Mouse (Mus musculus) stomach, embryonic 14.5 days (tissue): ENCODE data around the gene Gpr137b. TPM values are rescaled to one million over a fixed set of nuclear protein-coding genes. Genes with fewer than 3 reads are reported as not detected.
"Not testable (repeated sequence)": the region's sequence is repeated elsewhere in the genome, so short reads cannot be mapped to it uniquely, and the experiment has no call there.

ENCODE experiments used
- ATAC-seq: fragments of 200-750 bp; cut with Nextera tagmentation; 2 replicates; pipeline ENCODE4 v1.8.0; 2017; ENCODE audit warnings: low read depth, moderate TSS enrichment; ENCODE audit not compliant: insufficient number of reproducible peaks, insufficient read depth, low FRiP score
- H3K27ac ChIP-seq: fragments of 300-500 bp; sonication (generic); 2 replicates; pipeline ENCODE4 v1.5.1; 2014; ENCODE audit warnings: mild to moderate bottlenecking, low read length, moderate library complexity, mixed read lengths
- H3K27me3 ChIP-seq: fragments of 300-500 bp; sonication (generic); 2 replicates; pipeline ENCODE4 v1.6.1; 2014; ENCODE audit warnings: low read length, control low read depth, mixed read lengths; ENCODE audit not compliant: control insufficient read depth, insufficient read depth
- H3K36me3 ChIP-seq: fragments of 300-500 bp; sonication (generic); 2 replicates; pipeline ENCODE4 v1.6.1; 2014; ENCODE audit warnings: mild to moderate bottlenecking, control low read depth, low read length, moderate library complexity, mixed read lengths; ENCODE audit not compliant: control insufficient read depth, insufficient read depth
- H3K4me1 ChIP-seq: fragments of 300-500 bp; sonication (generic); 2 replicates; pipeline ENCODE4 v1.6.1; 2014; ENCODE audit warnings: low read length, control low read depth, mixed read lengths; ENCODE audit not compliant: control insufficient read depth, insufficient read depth
- H3K4me2 ChIP-seq: fragments of 300-500 bp; sonication (generic); replicated peaks from 2 replicates; pipeline ENCODE4 v1.6.1; 2014; ENCODE audit warnings: low read depth, low read length, control low read depth
- H3K4me3 ChIP-seq: fragments of 300-500 bp; sonication (generic); 2 replicates; pipeline ENCODE4 v1.5.1; 2014; ENCODE audit warnings: low read depth, low read length, control low read depth
- H3K9ac ChIP-seq: fragments of 300-500 bp; sonication (generic); replicated peaks from 2 replicates; pipeline ENCODE4 v1.6.1; 2014; ENCODE audit warnings: low read depth, mild to moderate bottlenecking, control low read depth, low read length, moderate library complexity, mixed read lengths
- H3K9me3 ChIP-seq: fragments of 300-500 bp; sonication (generic); 2 replicates; pipeline ENCODE4 v1.6.1; 2016; ENCODE audit warnings: low read depth, low read length, control low read depth; ENCODE audit not compliant: control insufficient read depth
- WGBS: fragments of 180-500 bp; shearing (Covaris S2); extraction: QIAGEN DNeasy Blood & Tissue Kit; methylation state at CpG from one replicate; pipeline ENCODE4 v1.1.7; 2014; 5-methylcytosine and 5-hydroxymethylcytosine counted together
- polyA plus RNA-seq: library from polyadenylated mRNA; unstranded; fragments of >200 nt; fragmentation: Nextera tagmentation; extraction: Ambion mirVana; gene quantifications from 2 replicates; pipeline ENCODE4 v1.2.1, GENCODE M21; 2014

Gpr137b gene
- polyA plus RNA-seq, 1 experiment from 2014 or later, result 10.8 TPM

DNA sequence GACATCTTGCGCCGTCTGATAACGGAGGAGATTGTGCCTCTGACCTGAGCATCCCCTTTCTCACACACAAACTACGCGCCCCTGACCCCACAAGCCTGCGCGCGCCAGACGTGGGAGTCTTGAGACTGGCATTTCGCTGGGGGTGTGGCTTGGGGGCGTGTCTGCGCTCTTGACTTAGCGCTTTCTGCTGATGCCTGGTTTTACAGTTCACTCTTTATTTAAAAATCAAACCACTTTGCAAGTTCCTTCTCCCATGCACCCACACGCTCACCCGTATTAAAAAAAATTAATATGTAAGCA, 232 bp upstream of the Gpr137b start:
- 0% methylated on average over 12 of the region's 15 CpGs for WGBS

DNA sequence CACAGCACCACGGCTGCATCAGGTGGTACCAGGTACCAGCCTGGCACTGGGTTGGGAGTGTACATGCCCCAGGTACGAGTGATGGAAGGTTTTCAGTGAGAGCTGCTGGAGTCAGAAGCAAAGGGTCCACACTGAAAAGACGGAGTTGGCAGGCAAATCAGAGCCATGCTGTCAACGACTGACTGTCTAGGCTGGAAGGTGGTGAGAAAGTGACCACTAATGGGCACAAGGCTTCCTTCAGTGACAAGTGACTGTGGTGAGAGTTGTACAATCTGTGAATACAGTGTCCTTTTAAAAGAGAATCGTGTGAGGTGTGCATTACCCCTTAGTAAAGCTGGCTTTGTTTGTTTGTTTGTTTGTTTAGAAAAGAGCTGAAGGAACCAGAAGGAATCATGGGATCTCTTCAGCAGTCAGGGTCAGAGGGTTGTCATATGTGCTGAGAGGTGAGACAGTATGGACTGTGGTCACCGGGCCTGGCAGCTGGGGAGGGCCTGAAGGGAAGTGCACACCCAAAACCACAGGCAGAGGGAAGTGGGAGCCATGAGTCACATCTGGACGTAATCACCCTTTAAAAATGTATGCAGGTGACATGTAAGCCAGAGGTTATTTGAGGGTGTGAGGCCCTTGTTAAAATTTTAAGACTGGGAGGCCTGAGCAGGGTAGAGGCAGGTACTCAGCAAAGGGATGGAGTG, 15.5 kb downstream of the Gpr137b start:
- H3K4me2 ChIP-seq, result not testable (repeated sequence)
- WGBS, result 100% methylated on average over 1 of the region's 7 CpGs

More for the DNA sequence above, 232 bp upstream of the Gpr137b start:
- not testable (repeated sequence) for H3K4me1 ChIP-seq, H3K27ac ChIP-seq, H3K9ac ChIP-seq, H3K9me3 ChIP-seq, H3K36me3 ChIP-seq, H3K27me3 ChIP-seq
- ATAC-seq, result peak; percentile 62; the same call in 1 of the 2 replicates
- peak overlapping the region; percentile 26; the same call in 1 of the 2 replicates for H3K4me3 ChIP-seq
- peak overlapping the region; percentile 42 for H3K4me2 ChIP-seq

DNA sequence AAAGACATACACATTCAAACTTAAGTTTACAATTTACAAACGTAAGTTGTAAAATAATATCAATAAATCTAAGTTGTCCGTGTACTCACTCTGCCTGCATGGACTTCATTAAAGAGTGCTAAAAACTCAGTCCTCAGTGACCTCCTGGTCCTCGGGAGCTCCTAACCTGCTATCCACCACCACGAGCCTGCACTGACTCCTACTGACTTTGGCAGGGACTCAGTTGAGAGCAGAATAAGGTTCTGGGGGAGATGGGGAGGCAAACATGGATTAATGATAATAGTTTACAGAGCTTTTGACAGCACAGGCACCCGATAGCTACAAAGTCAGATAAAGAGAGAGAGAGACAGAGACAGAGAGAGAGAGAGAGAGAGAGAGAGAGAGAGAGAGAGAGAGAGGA, 16.6 kb downstream of the Gpr137b start:
- WGBS, result 75% methylated on average over 5 of the region's 5 CpGs
- no peak for ATAC-seq

More for the DNA sequence above, 15.5 kb downstream of the Gpr137b start:
- not testable (repeated sequence) for H3K27ac ChIP-seq, H3K4me1 ChIP-seq, H3K4me3 ChIP-seq, H3K36me3 ChIP-seq, ATAC-seq, H3K9me3 ChIP-seq, H3K9ac ChIP-seq, H3K27me3 ChIP-seq

DNA sequence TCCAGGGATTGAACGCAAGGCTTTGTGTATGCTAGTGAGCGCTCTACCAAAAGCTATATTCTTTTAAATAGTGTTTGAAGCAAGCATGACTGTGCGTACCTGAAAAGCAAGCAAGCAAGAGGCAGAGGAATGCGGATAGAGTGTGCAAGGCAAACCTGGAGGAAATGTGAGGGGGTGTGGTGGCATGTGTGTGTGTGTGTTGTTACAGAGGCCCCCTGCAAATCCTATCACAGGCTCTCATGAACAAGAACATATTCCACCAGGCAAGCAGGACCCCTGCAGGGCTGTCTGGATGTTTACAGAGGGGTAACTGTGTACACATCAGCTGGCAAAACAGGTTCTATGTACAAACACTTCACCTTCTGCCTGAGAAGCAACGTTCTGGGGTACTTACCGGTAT, 19.8 kb downstream of the Gpr137b start:
- not testable (repeated sequence) for H3K9ac ChIP-seq, H3K9me3 ChIP-seq, H3K36me3 ChIP-seq, H3K27me3 ChIP-seq, H3K4me3 ChIP-seq, H3K4me1 ChIP-seq, H3K4me2 ChIP-seq, H3K27ac ChIP-seq
- ATAC-seq, result peak; percentile 31; the same call in 1 of the 2 replicates
- WGBS, result 73% methylated on average over 4 of the region's 6 CpGs

More for the DNA sequence above, 16.6 kb downstream of the Gpr137b start:
- no peak overlapping the region for H3K4me3 ChIP-seq
- H3K27ac ChIP-seq, result no peak overlapping the region
- no peak overlapping the region for H3K9ac ChIP-seq
- no peak overlapping the region for H3K4me2 ChIP-seq
- no peaks in the 10 kb centered on the region for H3K27me3 ChIP-seq
- H3K4me1 ChIP-seq, result no peaks in the 10 kb centered on the region
- no peaks in the 10 kb centered on the region for H3K9me3 ChIP-seq
- no peaks in the 10 kb centered on the region for H3K36me3 ChIP-seq

DNA sequence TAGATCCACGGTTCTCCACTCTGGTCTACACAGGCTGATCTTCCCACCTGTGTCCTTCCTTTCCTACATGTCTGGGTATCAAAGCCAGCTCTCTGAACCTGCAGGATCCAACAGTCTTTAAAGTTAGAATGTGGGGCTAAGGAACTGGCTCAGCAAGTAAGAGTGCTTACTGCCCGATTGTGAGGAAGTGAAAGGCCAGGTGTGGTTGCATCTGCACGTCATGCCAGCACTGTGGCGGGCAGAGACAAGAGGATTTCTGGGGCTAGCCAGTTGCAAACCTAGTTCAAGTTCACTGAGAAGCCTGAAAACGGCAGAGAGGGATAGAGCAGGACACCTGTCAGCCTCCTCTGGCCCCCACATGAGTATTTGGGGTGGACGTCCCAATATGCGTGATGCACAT, 22.4 kb downstream of the Gpr137b start:
- H3K9me3 ChIP-seq, H3K27me3 ChIP-seq, ATAC-seq, H3K9ac ChIP-seq, H3K4me1 ChIP-seq, H3K27ac ChIP-seq, H3K4me3 ChIP-seq, H3K36me3 ChIP-seq, H3K4me2 ChIP-seq: not testable (repeated sequence)
- 90% methylated on average over 7 of the region's 7 CpGs for WGBS

DNA sequence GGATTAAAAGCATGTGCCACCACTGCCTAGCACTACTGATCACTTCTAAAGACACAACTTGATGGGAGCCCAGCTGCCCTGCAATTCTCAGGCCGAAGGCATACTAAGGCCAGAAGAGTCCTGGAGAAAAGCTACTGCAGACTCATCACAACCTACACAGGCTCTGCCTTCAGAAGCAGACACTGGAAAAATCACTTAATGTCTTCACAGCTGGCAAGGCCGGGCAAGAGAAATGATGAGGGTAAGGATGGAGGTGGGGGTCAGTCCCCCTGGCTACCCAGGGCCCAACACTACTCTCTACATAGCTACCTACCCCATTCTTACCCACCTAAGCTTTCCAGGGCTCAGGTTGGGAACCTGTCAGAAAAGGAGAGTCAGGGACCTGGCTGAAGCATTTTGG, 27.4 kb downstream of the Gpr137b start:
- H3K27me3 ChIP-seq, H3K9me3 ChIP-seq, H3K36me3 ChIP-seq, H3K4me3 ChIP-seq, H3K9ac ChIP-seq, ATAC-seq, H3K27ac ChIP-seq, H3K4me2 ChIP-seq, H3K4me1 ChIP-seq: not testable (repeated sequence)
- WGBS, result 95% methylated on average over 2 of the region's 2 CpGs

DNA sequence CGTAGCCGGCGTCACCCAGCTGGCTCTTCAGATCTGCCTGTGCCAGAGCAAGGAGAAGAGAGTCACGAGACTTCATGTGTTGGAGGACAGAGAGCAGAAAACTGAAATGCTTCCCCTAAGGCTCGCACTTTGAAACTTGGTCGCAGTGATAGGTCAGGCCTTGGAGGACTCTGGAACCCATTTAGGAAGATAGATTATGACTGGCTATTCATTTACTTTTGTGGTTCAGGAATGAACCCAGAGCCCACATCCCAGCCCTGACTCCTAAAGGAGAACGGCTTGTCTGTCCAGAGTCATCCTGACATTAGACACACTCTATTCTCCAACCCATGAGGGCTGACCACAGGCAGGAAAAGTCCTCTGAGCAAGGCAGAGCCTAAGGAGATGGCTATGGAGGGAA, 30.3 kb downstream of the Gpr137b start:
- not testable (repeated sequence) for ATAC-seq, H3K27me3 ChIP-seq, H3K4me3 ChIP-seq, H3K9me3 ChIP-seq, H3K4me1 ChIP-seq, H3K27ac ChIP-seq, H3K9ac ChIP-seq, H3K36me3 ChIP-seq, H3K4me2 ChIP-seq
- WGBS, result 89% methylated on average over 7 of the region's 7 CpGs

DNA sequence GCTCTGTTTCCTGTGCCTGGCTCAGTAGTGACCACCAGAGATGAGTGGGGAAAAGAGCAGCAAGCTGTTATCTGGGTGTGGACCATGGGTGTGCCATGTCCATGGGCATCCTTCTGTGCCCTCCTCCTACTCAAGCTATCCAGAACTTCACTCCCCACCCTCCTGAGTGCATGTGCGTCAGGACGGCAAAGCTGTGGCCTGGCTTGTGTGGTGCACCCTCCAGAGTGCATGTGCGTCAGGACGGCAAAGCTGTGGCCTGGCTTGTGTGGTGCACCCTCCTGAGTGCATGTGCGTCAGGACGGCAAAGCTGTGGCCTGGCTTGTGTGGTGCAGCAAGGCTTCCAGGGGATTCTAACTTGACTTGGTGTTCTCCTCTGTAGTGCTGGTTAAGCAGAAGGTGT, 31.6 kb downstream of the Gpr137b start:
- not testable (repeated sequence) for H3K27ac ChIP-seq, H3K4me1 ChIP-seq, H3K27me3 ChIP-seq, H3K36me3 ChIP-seq, H3K9ac ChIP-seq, ATAC-seq, H3K4me2 ChIP-seq, H3K9me3 ChIP-seq, H3K4me3 ChIP-seq
- 88% methylated on average over 6 of the region's 6 CpGs for WGBS

DNA sequence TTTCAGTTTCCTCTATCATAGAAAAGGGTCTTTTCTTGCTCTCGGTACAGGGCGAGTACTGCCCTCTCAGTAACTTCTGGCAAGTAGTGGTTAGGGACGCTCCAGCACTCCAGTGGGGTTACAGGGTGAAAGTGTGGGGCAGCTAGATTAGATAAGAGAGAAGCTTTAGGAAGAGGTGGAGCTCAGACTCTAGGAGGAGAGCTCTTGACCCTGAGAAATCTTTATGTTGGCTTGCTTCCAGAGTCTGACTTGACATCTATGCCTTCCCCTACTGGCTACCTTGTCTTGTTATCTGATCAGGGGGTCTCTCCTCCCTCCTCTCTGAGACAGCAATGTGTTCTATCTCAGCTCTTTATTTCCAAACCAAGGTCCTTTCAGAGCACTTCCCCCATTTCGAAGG, 33.8 kb downstream of the Gpr137b start:
- not testable (repeated sequence) for H3K9me3 ChIP-seq, H3K36me3 ChIP-seq, H3K27ac ChIP-seq, H3K4me1 ChIP-seq, H3K27me3 ChIP-seq, H3K4me2 ChIP-seq, ATAC-seq, H3K9ac ChIP-seq, H3K4me3 ChIP-seq
- WGBS, result 66% methylated on average over 4 of the region's 4 CpGs
